Mouse (Mus musculus): ENCODE results near the gene Eif4ebp2. TPM values are rescaled to one million over a fixed set of nuclear protein-coding genes. Genes with fewer than 3 reads are reported as not detected.

The Eif4ebp2 gene
- polyA plus RNA-seq (2014; fragmentation: Nextera tagmentation; extraction: Ambion mirVana) = 27.3 and 34.8 TPM in 2 replicates

GRCm38 (mm10) chr10:61452645-61453044 is at the start of gene Eif4ebp2:
Gene Eif4ebp2 (minus strand): TSS chr10:61452661.
- no peaks in the 10 kb centered on the region for H3K27me3 ChIP-seq (ENCODE audit: control insufficient read depth, insufficient read depth, low read length)
- peak within 1 kb of the TSS; percentile 69 for H3K4me2 ChIP-seq (ENCODE audit: low read depth)
- peaks cover 5% of the 10 kb centered on the region for H3K4me1 ChIP-seq (ENCODE audit: control insufficient read depth, insufficient read depth, low read length)
- DNase-seq (ENCODE audit: low spot score) = peak; percentile 99
- WGBS = 0% methylated on average over 34 of the region's 36 CpGs
- peak within 1 kb of the TSS; percentile 93 for H3K4me3 ChIP-seq (ENCODE audit: low read depth, low read length)
- ATAC-seq (ENCODE audit: insufficient read depth, low FRiP score, low TSS enrichment) = peak; percentile 99
- peak within 1 kb of the TSS; percentile 91 for H3K9ac ChIP-seq (ENCODE audit: low read length)
- no peaks in the 10 kb centered on the region for H3K9me3 ChIP-seq (ENCODE audit: control insufficient read depth, low read length)
- H3K27ac ChIP-seq (ENCODE audit: low read depth, low read length) = peak within 1 kb of the TSS; percentile 51; the same call in 1 of the 2 replicates
- H3K36me3 ChIP-seq (ENCODE audit: control insufficient read depth, insufficient read depth, low read length) = no peaks in the 10 kb centered on the region

- no peaks in the 10 kb centered on the region for H3K9me3 ChIP-seq (ENCODE audit: control insufficient read depth, low read length)
- DNase-seq (ENCODE audit: low spot score) (no peak), ATAC-seq (ENCODE audit: insufficient read depth, low FRiP score, low TSS enrichment) (no peak)
- no peaks in the 10 kb centered on the region for H3K27me3 ChIP-seq (ENCODE audit: control insufficient read depth, insufficient read depth, low read length)
- 68% methylated on average over 7 of the region's 7 CpGs for WGBS
- no peak overlapping the region for H3K27ac ChIP-seq (ENCODE audit: low read depth, low read length)
- H3K36me3 ChIP-seq (ENCODE audit: control insufficient read depth, insufficient read depth, low read length) = no peaks in the 10 kb centered on the region
- H3K4me2 ChIP-seq (ENCODE audit: low read depth) = no peak overlapping the region
- H3K9ac ChIP-seq (ENCODE audit: low read length) = no peak overlapping the region
- no peak overlapping the region for H3K4me3 ChIP-seq (ENCODE audit: low read depth, low read length)
- no peaks in the 10 kb centered on the region for H3K4me1 ChIP-seq (ENCODE audit: control insufficient read depth, insufficient read depth, low read length)
Observed at GRCm38 (mm10) chr10:61500756-61501155, 48.3 kb upstream of the Eif4ebp2 start.

GRCm38 (mm10) chr10:61499505-61500466 is 47.3 kb upstream of the Eif4ebp2 start:
- Histone ChIP-seq H3K9me3 (ENCODE audit: control insufficient read depth, low read length) (no peaks in the 10 kb centered on the region), H3K27ac (ENCODE audit: low read depth, low read length) (no peak overlapping the region), H3K9ac (ENCODE audit: low read length) (no peak overlapping the region), H3K4me3 (ENCODE audit: low read depth, low read length) (no peak overlapping the region), H3K27me3 (ENCODE audit: control insufficient read depth, insufficient read depth, low read length) (no peaks in the 10 kb centered on the region), H3K4me1 (ENCODE audit: control insufficient read depth, insufficient read depth, low read length) (no peaks in the 10 kb centered on the region), H3K36me3 (ENCODE audit: control insufficient read depth, insufficient read depth, low read length) (no peaks in the 10 kb centered on the region), H3K4me2 (ENCODE audit: low read depth) (no peak overlapping the region)
- WGBS = 83% methylated on average over 20 of the region's 20 CpGs
- DNase-seq (ENCODE audit: low spot score) = no peak
- no peak for ATAC-seq (ENCODE audit: insufficient read depth, low FRiP score, low TSS enrichment)

GRCm38 (mm10) chr10:61496231-61496630 is 43.8 kb upstream of the Eif4ebp2 start:
- Histone ChIP-seq H3K4me2 (ENCODE audit: low read depth) (no peak overlapping the region), H3K36me3 (ENCODE audit: control insufficient read depth, insufficient read depth, low read length) (no peaks in the 10 kb centered on the region), H3K4me1 (ENCODE audit: control insufficient read depth, insufficient read depth, low read length) (no peaks in the 10 kb centered on the region), H3K4me3 (ENCODE audit: low read depth, low read length) (no peak overlapping the region), H3K9me3 (ENCODE audit: control insufficient read depth, low read length) (no peaks in the 10 kb centered on the region), H3K9ac (ENCODE audit: low read length) (no peak overlapping the region), H3K27ac (ENCODE audit: low read depth, low read length) (no peak overlapping the region), H3K27me3 (ENCODE audit: control insufficient read depth, insufficient read depth, low read length) (no peaks in the 10 kb centered on the region)
- ATAC-seq (ENCODE audit: insufficient read depth, low FRiP score, low TSS enrichment) = no peak
- WGBS = 71% methylated on average over 9 of the region's 9 CpGs
- no peak for DNase-seq (ENCODE audit: low spot score)

GRCm38 (mm10) chr10:61495461-61495860 is 43.0 kb upstream of the Eif4ebp2 start:
- Histone ChIP-seq H3K36me3 (ENCODE audit: control insufficient read depth, insufficient read depth, low read length) (no peaks in the 10 kb centered on the region), H3K4me3 (ENCODE audit: low read depth, low read length) (no peak overlapping the region), H3K9me3 (ENCODE audit: control insufficient read depth, low read length) (no peaks in the 10 kb centered on the region), H3K4me1 (ENCODE audit: control insufficient read depth, insufficient read depth, low read length) (no peaks in the 10 kb centered on the region), H3K4me2 (ENCODE audit: low read depth) (no peak overlapping the region), H3K9ac (ENCODE audit: low read length) (no peak overlapping the region), H3K27ac (ENCODE audit: low read depth, low read length) (no peak overlapping the region), H3K27me3 (ENCODE audit: control insufficient read depth, insufficient read depth, low read length) (no peaks in the 10 kb centered on the region)
- 65% methylated on average over 4 of the region's 4 CpGs for WGBS
- DNase-seq (ENCODE audit: low spot score) (no peak), ATAC-seq (ENCODE audit: insufficient read depth, low FRiP score, low TSS enrichment) (no peak)

- Histone ChIP-seq H3K9me3 (ENCODE audit: control insufficient read depth, low read length) (no peaks in the 10 kb centered on the region), H3K9ac (ENCODE audit: low read length) (no peak overlapping the region), H3K4me2 (ENCODE audit: low read depth) (no peak overlapping the region), H3K27me3 (ENCODE audit: control insufficient read depth, insufficient read depth, low read length) (no peaks in the 10 kb centered on the region), H3K4me3 (ENCODE audit: low read depth, low read length) (no peak overlapping the region), H3K27ac (ENCODE audit: low read depth, low read length) (no peak overlapping the region), H3K36me3 (ENCODE audit: control insufficient read depth, insufficient read depth, low read length) (no peaks in the 10 kb centered on the region), H3K4me1 (ENCODE audit: control insufficient read depth, insufficient read depth, low read length) (no peaks in the 10 kb centered on the region)
- peak; percentile 84 for DNase-seq (ENCODE audit: low spot score)
- 9% methylated on average over 11 of the region's 11 CpGs for WGBS
- ATAC-seq (ENCODE audit: insufficient read depth, low FRiP score, low TSS enrichment) = peak; percentile 41; the same call in 1 of the 2 replicates
Observed at GRCm38 (mm10) chr10:61492040-61492439, 39.6 kb upstream of the Eif4ebp2 start.

GRCm38 (mm10) chr10:61491573-61491972 is 39.1 kb upstream of the Eif4ebp2 start:
- Histone ChIP-seq H3K4me2 (ENCODE audit: low read depth) (no peak overlapping the region), H3K27me3 (ENCODE audit: control insufficient read depth, insufficient read depth, low read length) (no peaks in the 10 kb centered on the region), H3K9me3 (ENCODE audit: control insufficient read depth, low read length) (no peaks in the 10 kb centered on the region), H3K27ac (ENCODE audit: low read depth, low read length) (no peak overlapping the region), H3K4me1 (ENCODE audit: control insufficient read depth, insufficient read depth, low read length) (no peaks in the 10 kb centered on the region), H3K9ac (ENCODE audit: low read length) (no peak overlapping the region), H3K4me3 (ENCODE audit: low read depth, low read length) (no peak overlapping the region), H3K36me3 (ENCODE audit: control insufficient read depth, insufficient read depth, low read length) (no peaks in the 10 kb centered on the region)
- DNase-seq (ENCODE audit: low spot score) = no peak
- ATAC-seq (ENCODE audit: insufficient read depth, low FRiP score, low TSS enrichment) = no peak
- WGBS = 62% methylated on average over 8 of the region's 8 CpGs

GRCm38 (mm10) chr10:61488522-61489110 is 36.2 kb upstream of the Eif4ebp2 start:
- no peak overlapping the region for H3K4me3 ChIP-seq (ENCODE audit: low read depth, low read length)
- no peak for DNase-seq (ENCODE audit: low spot score)
- no peak overlapping the region for H3K27ac ChIP-seq (ENCODE audit: low read depth, low read length)
- H3K27me3 ChIP-seq (ENCODE audit: control insufficient read depth, insufficient read depth, low read length) = no peaks in the 10 kb centered on the region
- H3K9ac ChIP-seq (ENCODE audit: low read length) = no peak overlapping the region
- H3K4me1 ChIP-seq (ENCODE audit: control insufficient read depth, insufficient read depth, low read length) = no peaks in the 10 kb centered on the region
- no peak overlapping the region for H3K4me2 ChIP-seq (ENCODE audit: low read depth)
- H3K36me3 ChIP-seq (ENCODE audit: control insufficient read depth, insufficient read depth, low read length) = no peaks in the 10 kb centered on the region
- no peaks in the 10 kb centered on the region for H3K9me3 ChIP-seq (ENCODE audit: control insufficient read depth, low read length)
- WGBS = 83% methylated on average over 6 of the region's 6 CpGs
- no peak for ATAC-seq (ENCODE audit: insufficient read depth, low FRiP score, low TSS enrichment)

Measured in neural tube, embryonic 11.5 days (tissue).